Mouse (Mus musculus): ENCODE measurements around the gene Mars. TPM values are rescaled to one million over a fixed set of nuclear protein-coding genes. Genes with fewer than 3 reads are reported as not detected.

Mars gene
- total RNA-seq (2021) = 10 to 100 TPM; 67.5 to 68.8 TPM
- long read RNA-seq, experiment 1, transcript Mars-206 (22 exons, 2,962 nt) = major isoform, 126 of 146 reads
- long read RNA-seq, experiment 1, partial matches to known transcripts = 8 of 146 reads
- long read RNA-seq, experiment 1, other reads (novel, unspliced or antisense) = 8 of 146 reads
- long read RNA-seq, experiment 2, transcript Mars-206 (22 exons, 2,962 nt) = major isoform, 96 of 117 reads
- long read RNA-seq, experiment 2, partial matches to known transcripts = 10 of 117 reads
- long read RNA-seq, experiment 2, other reads (novel, unspliced or antisense) = 8 of 117 reads

DNA sequence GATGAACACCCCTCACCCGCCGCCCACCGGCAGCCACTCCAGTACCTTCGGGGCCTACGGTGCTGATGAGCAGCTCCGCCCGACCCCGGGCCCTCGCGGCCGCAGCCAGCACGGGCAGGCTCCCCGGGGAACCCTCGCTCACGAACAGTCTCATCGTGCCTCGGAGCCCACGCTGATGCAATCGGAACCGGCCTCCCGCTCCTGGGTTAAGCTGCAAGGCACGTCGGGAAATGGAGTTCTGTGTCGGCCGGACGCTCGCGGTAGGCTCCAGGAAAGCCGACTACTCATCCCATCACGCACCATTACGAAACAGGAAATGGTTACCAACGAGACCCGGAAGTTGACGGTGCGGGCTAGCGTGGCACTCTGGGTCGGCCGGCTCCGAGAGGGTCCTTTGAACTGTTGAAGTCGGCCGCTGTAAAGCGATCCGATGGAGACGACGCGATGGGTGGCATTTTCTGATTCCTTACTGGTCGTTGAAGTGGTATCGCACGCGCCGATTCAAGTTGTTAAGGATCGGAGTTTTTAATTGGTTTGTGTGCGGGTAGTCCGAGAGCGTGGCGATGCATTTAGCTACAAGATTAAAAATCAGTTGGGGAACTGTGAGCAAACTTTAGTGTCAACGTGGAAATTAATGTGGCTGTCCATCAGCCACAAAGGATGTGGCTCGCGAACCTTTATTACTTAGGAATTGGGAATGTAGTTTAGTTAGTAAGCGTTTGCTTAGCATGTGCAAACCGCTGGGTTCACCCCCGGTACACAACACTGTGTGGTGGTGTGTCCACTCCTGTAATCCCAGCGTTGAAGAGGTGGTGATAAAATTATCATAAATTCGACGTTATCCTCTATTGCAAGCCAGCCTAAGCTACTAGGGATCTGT lies at the start of gene Mars:
Mars (minus strand) TSS at position 311 of the 880 bp plus-strand sequence.
- DNase-seq (ENCODE audit: low spot score) = peak; percentile 96

DNA sequence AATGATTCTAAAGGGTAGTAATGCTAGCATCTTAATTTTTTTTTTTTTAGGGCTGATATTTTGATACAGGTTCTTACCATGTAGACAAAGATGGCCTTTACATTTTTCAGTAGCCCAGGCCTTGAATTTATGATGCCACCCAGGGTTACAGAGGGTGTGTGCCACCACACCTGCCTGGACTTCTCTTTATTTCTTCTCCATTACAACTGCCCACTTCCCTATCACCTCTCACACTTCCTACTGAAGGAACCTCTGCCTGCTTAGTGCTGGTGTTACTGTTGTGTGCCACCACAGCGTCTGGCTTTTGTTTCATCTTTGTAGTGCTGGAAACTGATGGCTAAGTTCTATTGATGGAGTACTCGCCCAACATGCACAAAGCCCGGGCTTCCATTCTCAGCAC lies 49.1 kb upstream of the Mars start:
- DNase-seq (ENCODE audit: low spot score) = no peak

DNA sequence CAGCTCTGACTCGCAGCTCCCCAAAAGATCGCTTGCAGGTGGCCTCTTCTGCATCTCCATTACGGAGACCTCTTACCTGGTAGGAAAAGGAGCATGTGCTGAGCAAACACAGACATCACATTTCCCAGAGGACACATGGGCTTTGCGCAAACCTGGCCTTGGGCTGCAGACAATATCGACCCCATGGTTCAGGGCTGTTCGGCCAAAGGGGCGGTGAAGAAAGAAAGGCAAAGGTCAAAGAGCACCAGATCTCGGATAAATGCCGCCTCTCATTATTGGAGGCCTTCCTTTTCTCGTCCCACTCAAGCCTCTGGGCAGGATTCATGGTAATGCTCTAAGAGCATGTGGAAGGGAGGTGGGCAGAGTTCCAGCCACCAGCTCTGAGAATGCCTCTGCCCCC lies 43.8 kb upstream of the Mars start:
- DNase-seq (ENCODE audit: low spot score) = no peak

DNA sequence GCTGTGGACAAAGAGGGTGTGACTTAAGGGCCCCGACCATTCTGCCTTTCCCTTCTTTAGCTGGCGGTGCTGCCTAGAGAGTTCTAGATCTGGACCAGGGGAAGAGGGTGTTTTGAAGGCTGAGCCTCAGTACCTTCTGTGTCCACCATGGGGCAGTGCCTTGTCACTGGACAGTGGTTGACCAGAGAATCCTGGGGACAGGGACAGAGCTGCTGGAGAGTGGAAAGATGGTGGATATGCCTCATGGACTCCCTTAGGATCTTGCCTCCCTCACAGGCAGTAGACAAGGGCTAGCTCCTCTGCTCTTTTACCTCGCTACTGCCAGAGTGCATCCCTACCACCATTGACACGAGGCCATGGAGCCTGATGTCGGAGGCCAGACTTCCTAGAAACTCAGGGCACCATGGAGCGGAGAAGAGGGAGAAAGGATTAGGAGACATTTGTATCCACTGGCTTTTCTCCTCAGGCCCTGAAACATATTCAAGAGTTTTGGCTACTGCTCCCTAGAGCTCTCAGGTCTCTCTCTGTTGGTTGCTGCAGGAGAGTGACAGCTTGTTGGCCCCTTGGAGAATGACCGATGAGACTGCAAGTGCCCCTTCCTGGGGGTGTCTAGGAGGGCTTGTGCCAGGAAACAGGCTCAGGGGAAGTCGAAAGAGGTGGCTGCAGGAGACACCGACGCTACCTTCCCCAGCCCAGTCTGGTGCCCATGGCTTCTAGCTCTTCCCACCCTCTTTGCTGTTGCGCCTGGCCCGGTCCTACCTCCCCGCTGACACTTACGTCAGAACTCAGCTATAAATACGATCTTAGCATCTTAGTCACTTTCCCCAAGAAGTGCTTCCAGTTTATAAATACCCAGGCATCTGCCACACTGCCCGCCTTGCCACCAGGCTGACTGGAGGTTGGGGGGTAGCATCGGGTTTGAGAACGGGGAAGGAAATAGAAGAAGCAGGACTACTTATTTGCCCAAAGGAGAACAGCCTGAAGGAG lies 42.6 kb upstream of the Mars start, which contains the start of gene Inhbe:
Inhbe (minus strand) TSS at position 503 of the 987 bp plus-strand sequence.
- DNase-seq (ENCODE audit: low spot score) = peak; percentile 59

DNA sequence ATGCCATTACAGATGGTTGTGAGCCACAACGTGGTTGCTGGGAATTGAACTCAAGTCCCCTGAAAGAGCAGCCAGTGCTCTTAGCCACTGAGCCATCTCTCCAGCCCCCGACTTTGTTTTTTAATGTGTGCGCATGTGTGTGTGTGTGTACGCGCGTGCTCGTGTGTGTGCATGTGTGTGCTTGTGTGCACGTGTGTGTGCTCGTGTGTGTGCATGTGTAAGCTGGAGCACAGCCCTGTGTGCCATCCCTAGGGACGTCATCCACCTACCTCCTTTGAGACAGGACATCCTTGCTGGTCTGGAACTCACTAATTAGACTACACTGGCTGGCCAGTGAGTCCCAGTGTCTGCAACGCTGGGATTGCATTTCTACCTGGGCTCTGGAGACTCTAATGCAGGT lies 41.2 kb upstream of the Mars start:
- no peak for DNase-seq (ENCODE audit: low spot score)

DNA sequence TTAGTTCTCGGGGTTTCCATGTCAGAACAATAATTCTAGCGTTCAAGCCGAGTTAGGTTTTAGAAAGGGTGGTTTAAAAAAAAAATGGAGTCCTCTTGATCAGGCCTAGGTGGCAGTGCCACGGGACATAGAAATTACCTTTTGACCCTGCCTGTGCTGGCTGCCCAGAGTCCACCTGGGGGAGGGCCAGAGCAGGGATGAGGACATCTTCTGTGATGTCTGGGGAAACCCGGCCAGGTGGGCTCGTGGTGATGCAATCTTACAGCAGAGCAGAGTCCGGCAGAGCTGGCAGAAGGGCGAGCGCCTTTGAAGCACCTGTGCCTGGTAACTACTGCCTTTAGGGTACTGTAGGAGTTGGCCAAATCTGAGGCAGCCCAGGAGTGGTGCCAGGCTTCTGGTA lies 40.6 kb upstream of the Mars start:
- DNase-seq (ENCODE audit: low spot score) = no peak

DNA sequence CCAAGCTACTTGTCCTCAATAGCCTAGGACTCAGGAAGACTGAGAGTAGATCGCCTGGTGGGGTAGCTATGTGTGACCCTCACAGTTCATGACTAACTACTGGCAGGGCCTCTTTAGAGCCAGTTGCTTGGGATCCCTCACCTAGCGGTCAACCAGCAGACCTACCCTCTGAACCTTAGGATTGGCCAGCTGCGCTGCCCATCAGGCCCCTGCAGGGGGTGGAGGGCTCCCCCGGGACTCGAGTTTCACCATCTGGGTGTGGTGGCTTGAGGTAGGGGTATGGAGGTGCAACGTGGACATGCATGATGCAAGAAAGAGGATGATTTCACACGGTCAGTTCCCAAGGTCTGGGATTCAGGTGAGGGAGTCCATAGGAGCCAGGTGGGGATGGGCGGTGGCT lies 40.1 kb upstream of the Mars start:
- DNase-seq (ENCODE audit: low spot score) = no peak

DNA sequence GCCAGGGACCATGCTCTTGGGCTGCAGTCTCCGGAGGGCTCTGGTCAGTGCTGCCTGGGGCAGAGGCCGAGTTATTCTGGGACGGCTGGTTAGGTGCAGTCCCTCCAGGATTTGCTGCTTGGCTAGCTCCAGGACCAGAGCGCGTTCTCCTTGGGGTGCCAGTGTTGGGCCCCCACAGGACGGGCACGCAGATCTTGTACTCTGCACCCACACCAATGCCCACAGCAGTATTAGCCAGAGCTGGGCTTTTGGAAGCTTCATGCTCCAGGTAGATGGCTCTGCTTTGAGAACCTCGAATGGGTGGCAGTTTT lies 39.7 kb upstream of the Mars start:
- DNase-seq (ENCODE audit: low spot score) = no peak

DNA sequence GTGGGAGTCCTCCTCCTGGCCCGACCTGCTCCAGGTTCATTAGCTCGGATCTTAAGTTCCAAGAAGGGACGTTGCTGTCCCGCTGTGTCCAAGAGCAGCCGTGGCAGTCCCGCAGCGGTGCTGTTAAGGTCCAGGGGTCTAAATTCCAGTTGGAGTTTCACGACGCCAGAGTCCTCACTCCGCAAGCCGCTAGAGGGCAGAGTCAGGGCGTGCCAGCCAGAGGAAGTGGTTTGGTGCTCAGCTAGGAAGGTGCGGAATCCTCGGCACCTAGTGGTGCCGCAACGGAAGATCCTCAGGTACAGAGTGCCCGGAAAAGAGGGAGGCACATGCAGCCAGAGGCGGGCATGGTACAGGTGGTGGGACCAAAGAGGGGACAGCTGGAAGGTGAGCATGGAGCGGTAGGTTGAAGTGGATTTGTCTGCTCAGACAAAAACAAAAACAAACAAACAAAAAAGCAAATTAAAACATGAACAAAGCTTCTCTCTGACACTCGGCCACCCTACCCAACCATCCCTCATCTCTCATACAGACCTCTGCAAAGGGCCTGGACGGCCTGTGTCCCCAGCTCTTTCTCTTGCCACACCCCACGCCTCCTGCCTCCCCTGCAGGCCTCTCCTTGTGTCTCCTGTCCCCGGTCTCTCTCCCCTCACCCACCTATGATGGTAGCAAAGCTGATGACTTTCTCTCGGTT lies 39.2 kb upstream of the Mars start:
- peak; percentile 57 for DNase-seq (ENCODE audit: low spot score)

DNA sequence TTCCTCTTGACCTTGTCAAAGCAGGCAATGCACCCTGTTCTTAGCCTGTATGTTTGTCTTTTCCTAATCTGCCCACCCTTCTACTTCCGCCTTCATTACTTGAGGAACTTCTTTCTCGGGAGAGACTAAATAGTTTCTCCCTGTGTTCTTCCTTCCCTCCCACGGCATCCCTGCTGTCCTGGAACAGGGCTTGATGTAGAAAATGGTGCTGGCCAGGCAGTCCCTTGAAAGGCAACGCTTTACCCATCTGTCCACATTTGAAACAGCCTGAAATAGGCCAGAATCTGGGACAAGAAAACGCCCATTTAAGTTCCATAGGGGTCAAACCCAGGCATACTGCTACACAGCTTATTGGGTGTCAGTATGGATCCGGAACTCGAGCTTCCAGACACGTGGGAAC lies 38.2 kb upstream of the Mars start:
- no peak for DNase-seq (ENCODE audit: low spot score)

DNA sequence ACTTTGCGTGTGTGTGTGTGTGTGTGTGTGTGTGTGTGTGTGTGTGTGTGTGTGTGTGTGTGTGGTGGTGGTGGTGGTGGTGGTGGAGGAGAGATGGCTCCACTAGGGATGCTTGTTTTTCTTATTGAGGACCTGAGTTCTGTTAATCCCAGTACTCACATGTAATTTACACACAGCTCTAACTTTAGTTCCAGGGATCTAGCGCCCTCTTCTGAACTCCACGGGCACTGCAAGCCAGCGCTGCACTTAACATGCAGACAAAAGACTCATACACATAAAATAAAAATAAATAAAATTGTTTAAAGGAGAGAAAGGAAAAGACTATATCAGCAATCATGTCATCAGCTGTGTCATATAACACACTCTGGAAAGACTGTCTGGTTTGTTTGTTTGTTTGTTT lies 37.4 kb upstream of the Mars start:
- DNase-seq (ENCODE audit: low spot score) = no peak

DNA sequence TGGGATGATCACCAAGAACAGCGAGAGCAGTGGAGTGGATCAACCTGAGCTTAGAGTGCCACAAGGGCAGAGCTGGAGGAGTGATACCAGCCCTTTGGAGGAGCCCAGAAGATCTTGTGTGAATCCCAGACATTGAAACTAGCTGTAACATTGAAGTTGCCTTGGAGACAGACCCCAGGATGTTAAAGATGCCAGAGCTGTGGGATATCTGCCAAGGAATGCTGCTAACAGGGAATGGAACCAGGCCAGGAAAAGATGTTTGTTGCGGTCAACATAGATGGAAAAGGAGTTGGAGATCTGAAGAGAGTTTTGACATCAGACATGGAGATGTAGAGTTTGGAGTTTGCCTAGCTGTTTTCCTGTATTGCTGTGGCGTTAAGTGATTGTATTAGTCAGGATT lies 34.6 kb upstream of the Mars start:
- DNase-seq (ENCODE audit: low spot score) = no peak

DNA sequence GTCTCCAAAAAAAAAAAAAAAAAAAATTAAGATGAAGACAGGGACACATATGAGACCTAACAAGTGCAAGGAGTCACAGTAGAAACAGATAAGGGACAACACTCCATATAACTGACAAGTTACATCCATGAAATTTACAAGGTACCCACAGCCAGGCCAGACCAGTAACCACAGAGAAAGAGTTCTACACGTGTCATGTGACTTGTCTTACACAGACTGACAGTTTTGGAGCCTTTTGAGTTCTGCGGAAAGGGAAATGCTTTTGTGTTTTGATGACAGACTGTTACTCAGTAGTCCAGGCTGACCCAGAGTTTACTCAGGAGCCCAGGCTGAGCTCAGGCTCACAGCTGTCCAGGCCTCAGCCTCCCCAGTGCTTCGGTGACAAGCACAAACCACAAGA lies 31.4 kb upstream of the Mars start:
- no peak for DNase-seq (ENCODE audit: low spot score)

DNA sequence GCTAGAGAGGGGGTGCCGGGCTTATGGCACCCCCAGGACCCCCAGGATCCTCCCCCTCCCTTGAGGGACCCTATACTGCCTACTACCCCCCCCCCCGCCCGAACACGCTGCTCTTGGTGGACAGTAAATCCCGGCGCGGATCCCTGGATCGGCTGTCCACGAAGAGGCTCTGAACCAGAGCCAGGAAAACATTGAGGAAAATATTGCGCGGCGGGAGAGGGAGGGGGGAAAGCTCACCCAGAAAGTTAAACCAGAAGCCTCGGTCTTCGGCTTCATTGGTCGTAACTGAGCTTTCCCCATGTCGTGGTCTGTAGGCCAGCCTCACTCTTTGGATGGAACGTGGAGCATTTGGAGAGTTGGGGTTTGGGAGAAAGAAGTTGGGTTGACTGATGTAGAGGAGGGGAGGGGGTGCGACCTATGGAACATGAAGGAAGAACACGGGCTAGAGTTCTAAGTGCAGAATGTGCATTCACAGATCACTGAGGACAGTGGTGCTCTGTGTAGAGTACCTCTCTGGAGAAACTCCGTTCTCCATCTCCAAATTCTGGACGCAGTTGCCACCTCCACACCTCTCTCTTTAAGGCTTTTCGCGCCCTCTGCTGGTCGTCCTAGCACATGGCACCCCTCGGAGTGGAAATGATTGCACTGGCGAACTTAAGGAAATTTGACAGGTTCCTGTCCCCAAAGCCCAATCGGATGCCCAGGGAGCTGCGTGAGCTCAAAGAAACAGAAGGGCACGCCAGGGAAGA lies 30.5 kb upstream of the Mars start, which contains the start of gene Gli1:
Gli1 (minus strand) TSS at position 84 of the 749 bp plus-strand sequence.
- peak; percentile 91 for DNase-seq (ENCODE audit: low spot score)

DNA sequence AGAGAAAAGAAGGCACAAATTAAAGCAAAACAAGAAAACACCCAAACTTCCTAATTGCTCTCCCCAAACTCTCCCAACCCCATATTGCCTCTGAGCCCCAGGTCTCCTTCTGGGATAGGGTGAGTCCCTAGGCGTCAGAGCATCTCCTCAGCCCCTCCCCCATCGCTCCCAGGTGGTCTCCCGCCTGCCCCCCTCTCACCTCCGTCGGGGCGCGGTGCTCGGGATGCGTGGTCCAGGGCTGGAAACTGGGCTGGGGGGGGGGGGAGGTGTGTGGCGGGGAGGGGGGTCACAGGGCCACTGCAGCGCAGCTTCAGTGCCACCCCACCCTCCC lies 29.7 kb upstream of the Mars start:
- no peak for DNase-seq (ENCODE audit: low spot score)

DNA sequence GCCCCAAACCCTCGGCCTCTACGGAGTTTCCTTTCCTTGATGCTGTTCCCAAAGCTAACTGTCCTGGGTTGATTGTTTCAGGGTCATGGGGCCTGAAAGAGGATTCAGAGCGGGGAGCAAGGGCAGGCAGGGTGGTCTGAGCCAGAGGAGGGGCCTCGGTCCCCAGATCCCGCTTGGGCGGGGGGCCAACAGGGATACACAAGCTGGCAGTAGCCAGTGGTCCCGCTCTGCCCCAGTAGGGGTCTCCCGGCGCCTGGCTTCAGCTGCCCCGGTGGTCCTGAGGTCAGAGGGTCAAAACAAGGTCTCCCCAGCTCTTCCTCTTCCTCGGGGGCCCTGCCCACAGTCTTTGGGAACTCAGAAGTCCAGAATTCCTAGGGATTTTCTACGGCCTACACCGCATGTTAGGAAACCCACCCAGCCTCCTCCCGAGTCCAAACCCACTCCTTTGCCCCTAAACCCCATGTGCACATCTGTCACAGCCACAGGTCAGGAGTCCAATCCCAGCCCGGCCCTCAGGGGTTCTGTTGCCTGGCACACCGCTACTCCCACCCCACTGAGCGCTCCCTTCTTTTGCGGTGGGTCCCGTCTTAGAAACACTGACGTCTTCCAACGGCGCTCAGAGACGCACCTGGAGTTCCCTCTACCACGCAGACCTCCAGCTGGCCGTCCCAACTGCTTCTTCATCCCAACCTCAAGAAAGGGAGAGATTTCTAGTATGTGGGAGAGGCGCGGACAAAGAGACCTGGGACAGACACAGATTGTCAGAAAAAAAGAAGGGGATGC lies 29.2 kb upstream of the Mars start:
- no peak for DNase-seq (ENCODE audit: low spot score)

DNA sequence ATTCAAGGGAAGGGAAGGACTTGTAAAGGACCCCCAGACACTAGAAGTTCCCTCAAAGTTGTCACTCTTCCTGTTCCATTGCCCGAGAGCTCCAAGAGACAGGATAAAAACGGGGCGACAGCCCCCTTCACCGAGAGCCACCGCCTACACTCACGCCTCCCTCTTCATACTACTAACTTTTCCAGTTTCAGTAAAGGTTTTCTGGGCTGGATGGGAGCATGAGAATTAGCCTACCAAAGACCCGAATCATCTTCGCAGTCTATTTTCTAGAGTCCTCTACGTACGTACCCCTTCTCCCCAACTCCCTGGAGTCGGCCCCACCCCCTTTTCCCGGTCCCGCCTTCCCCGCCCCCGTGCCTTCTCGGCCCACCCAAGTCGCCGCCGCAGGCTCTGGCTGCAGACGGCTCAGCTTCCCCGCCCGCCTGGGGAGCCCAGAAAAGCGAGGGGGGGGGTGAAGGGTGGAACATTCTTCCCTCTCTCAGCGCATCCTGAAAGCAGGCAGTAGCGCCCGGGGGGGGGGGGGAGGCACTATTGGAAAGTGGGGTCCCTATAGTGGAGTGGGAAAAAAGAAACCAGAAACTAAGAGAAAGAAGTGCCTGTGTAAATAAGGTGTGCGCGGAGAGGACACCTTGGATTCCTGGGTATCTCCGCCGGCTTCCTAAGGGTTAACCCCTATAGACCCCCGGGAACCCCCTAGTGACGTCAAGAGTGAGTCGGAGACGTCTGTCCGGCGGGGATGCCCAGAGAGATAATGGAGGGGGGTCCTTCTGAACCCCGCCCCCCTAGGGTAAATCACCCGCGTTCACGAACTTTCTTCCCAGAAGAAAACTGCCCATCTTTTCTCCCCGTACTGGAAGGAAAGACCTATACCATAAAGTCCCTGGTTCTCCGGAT lies 28.3 kb upstream of the Mars start:
- peak; percentile 32 for DNase-seq (ENCODE audit: low spot score)

DNA sequence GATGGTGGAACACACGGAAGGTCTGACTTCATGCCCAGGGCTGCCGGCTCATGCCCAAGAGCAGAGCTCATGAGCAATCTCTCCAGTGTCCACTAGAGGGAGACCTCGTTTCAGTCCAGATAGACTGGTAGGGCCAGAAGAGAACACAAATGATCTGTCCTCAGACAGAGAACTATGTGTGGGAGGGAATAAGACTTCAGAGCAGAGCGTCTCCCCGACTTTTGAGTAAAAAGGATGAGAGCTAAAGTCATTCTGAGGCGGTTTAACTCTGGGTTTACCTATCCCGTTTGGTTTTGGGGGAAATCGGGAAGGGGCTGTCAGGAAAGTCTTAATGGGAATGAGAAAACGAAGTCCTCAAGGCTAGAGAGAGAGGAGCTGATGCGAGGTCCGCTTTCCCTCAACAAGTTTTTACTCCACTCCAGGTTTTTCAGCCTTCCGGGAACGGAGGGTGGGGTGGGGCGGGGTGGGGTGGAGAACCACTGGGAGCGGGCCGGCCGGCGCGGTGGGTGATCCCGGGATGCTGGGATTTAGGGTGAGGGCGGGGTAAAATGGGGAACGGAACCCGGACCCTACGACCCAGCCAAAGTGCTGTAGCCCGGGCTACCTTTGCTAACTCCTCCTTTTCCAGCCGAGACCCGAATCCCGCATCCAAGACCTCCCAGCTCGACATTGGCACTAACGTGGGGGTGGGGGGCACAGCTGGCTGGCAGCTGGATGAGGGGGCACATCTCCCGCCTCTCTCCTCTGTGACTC lies 27.5 kb upstream of the Mars start:
- peak; percentile 91 for DNase-seq (ENCODE audit: low spot score)

Data from gastrocnemius, adult 18-20 months (tissue).